Mouse (Mus musculus) monocyte, adult 5-6 weeks (primary cell): ENCODE data around the gene Ppfibp1. TPM values are rescaled to one million over a fixed set of nuclear protein-coding genes. Genes with fewer than 3 reads are reported as not detected.

ENCODE experiments used
- ATAC-seq: fragments of 153-309, 156-312 bp; replicated peaks from 2 replicates; pipeline ENCODE4 v1.8.0; 2017; ENCODE audit warnings: mild to moderate bottlenecking; ENCODE audit not compliant: low TSS enrichment, insufficient number of reproducible peaks, severe bottlenecking, poor library complexity, low FRiP score
- total RNA-seq: library from RNA; stranded (forward); fragments of 200-1000, 200-491, 200-594 nt; gene quantifications from 3 replicates; pipeline ENCODE4 v1.2.3, GENCODE M21; 2017

Ppfibp1 gene
- total RNA-seq, 1 experiment from 2014 or later = 26.2 TPM

DNA sequence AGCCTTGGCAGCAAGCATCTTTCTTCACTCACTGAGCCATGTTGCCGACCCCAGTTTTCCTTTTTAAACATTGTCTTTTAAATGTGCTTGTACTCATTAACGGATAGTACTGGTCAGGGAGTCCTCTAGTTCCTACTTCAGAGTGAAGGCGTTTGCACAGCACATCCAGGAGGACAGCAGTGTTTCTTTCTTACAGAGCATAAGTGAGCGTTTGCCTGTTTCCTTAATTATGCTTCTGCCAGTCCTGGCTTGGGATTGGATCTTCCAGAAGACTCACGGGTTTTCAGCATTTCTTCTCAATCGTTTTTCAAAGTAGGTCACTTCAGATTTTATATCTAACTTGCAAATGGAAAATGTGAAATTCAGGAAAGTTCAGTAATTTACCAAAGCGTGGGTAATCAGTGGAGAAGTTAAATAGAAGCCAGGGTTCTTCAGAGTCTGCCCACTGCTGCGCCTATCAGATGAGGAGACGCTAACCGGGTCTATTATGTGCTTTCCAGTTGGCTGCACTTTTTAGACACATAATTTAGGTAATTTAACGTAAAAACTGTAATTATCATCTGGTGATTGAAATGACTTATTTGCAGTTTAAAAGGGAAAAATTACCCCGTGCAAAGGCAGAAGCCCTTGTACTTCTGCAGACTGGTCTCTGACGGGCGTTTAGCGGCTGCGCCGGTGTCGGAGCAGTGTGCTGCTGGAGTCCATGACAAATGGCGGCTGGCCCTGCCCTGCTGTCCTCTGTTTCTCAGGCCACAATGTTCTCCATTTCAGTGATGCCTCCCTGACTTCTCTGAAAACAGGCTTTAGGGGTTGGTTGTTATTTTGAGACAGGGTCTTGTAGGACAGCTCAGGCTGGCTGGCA is 165.7 kb downstream of the Ppfibp1 start:
- no peak for ATAC-seq

DNA sequence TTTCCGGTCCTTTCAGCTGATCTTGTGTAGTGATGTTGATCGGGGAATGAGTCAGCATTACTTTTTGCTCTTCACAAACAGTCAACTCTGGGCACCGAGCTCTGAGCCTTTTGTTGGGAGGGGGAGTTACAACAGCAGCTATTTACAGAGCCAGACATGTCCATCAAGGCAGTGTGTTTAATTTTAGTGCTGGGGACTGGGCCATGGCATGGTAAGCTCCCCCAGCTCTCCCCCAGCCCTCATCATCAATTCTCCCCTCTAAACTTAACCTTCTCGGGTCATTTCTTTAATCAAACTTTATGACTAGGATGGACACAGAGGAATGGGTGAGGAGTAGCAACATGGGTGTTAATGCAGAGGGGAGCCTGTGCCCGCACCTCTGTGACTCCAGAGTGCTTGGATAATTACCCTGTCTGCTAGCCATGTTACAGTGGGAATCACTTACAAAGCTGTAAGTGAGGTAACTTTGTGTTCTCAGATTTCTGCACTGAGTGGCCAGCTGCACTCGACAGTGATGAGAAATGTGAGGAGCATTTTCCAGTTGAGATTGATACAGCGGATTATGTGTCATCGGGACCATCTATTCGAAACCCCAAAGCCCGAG is 167.2 kb downstream of the Ppfibp1 start:
- ATAC-seq = no peak

DNA sequence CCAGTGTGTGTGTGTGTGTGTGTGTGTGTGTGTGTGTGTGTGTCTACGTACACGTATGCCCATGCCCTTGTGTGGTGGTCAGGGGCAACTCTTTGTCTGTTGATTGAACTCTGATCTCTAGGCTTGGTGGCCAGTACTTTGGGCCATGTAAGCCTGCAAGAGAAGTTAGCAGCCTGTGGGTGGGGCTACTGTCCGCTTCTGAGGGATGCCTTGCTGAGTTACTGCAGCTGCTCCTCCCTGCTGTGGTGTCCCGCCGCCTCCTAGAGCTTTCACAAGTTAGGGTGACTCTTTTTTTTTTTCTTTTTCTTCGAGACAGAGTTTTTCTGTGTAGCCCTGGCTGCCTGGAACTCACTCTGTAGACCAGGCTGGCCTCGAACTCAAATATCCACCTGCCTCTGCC is 171.0 kb downstream of the Ppfibp1 start:
- no peak for ATAC-seq

DNA sequence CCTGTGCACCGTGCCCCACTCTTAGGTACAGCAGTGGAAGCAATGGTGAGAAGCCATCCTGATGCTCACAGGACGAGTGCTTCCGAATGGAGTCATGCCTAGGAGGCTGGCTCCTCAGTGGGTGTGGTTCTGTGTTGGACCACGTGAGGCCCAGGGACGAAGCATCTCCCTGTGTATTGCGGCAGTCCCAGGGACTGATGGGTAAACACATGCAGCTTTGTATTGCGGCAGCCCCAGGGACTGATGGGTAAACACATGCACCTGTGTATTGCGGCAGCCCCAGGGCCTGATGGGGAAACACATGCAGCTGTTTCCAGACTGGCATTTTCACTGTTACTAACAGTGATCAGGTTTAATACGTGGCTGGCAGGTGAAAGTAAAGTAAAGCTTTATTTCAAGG is 173.3 kb downstream of the Ppfibp1 start:
- ATAC-seq = no peak

DNA sequence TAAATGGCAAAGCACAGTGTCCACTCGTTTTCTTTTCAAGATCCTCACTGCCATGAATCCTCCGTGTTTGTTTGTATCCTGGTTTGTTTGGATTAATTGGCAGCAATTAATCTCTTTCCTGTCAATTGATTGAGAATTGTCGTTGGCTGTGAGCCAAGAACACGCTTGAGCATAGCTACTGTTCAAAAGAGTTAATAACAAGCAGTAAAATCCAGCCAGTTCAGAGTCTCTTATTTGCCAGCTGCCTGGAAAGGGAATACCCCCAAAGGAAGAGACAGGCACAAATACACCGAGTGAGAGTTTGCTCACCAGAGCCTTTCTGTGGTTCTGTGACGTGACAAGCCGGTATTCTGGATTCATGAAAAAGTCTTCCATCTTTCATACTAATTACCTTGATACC is 173.7 kb downstream of the Ppfibp1 start:
- no peak for ATAC-seq

DNA sequence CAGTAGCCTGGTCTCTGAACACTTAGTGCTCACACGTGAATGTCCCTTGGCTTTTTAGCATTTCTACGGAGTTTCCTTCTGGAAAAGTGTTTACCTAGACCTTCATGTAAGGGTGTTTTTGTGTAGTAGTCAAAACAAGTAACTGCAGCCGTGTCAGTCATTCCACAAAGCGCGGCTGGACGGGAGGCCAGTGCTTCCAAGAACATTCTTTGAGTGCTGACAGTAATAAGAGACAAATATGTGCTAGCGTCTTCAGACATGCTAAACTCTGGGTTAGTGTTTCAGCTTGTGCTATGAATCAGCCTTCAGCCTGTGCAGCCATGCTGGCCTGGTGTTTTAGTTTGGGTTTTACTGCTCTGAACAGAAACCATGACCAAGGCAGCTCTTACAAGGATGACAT is 174.4 kb downstream of the Ppfibp1 start:
- ATAC-seq = no peak

DNA sequence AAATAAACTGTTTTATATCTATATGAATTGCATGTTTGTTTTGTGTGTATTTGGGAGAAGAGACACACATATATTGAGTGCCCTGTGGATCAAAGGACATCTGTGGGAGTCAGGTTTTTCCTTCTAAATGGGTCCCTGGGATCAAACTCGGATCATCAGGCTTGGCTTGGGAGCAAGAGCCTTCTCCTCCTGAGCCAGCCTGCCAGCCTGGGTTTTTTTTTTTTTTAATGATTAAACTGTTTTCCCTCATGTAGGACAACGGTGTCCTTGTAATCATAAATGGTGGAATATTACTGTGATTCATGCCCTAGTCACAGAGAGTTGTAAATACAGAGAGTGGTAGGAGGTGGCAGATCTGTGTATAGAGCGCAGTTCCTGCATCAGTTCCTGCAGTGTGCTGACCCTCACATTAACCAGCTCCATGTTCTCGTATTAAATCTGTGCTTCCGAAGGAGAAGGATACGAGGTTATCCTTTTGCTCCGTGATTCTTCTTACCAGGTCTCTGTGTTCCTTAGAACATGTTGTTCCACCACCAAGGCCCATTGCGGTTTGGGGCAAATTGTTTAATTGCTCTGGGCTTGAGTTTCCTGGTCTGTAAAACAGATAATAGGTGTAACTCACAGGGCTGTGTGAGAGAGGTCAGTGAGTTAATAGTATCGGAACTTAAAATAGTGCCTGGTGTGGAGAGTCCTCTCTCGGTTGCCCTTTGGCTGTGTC is 176.1 kb downstream of the Ppfibp1 start:
- no peak for ATAC-seq

DNA sequence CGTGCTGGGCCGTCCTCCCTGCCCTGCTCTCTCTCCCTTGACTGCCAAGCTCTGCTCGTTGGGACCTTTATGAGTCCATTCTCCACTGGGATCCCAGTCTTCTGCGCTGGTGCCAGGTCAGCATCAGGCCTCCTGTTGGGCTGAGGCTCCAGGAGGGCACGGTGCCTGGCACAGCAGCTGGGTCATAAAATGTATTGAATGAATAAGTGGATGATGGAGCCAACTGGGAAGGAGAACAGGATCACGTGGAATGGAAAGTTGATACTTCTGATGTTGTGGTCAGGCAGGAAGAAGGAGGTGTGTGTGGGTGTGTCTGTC is 176.6 kb downstream of the Ppfibp1 start:
- no peak for ATAC-seq

DNA sequence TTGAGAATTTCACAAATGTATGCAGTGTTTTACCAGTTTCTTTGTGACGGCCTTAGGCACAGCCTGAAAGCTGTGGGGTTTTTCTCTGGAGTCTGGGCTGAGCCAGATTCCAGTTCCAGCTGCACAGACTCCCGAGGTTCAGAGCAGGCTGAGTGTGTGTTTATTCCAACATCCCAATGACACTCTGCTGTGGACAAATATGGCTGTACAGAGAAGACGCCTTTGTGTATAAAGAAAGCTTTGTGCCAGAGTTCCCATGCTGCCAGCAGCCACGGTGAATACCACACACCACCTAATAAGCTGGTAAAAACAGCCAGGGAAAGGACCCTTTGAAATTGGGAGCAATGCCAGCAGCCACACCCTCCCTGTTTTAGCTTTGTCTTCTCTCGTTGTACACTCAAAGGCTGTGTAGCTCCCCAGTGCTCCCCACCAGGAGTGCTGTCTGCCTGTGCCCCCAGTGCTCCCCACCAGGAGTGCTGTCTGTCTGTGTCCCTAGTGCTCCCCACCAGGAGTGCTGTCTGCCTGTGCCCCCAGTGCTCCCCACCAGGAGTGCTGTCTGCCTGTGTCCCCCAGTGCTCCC is 187.6 kb downstream of the Ppfibp1 start:
- ATAC-seq = no peak

DNA sequence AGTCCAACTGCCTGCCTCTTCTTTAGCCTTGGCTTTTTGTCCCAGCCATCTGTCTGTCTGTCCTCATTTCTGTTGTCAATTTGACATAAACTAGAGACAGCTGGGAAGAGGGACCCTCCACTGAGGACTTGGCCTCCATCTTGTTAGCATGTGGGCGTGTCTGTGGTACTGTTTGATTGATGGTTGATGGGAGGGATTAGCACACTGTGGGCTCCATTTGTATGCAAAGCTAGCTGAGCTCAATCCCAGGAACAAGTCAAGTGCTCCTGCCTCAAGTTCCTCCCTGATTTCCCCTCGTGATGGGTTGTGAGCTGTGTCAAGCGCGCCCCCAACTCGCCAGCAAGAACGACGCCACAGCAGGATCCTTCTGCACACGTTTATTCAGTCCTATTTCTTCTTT is 188.6 kb downstream of the Ppfibp1 start:
- no peak for ATAC-seq

DNA sequence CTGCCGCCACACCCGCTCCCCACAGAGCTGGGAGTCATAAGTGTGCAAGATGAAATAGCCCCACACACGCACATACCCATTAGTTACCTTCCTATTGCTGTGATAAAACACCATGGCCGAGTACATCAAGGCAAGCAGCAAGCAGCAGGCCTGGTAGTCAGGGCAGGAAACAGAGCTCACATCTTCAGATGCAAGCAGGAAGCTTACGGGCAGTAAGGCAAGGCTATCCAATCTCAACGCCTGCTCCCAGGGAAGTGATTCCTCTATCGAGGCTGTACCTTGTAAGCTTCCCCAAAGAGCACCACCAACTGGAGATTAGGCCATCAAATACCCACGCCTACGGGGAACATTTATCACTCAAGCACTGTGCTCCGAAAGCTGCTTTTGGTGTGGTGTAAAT is 191.6 kb downstream of the Ppfibp1 start:
- ATAC-seq = no peak

Other genes with a start within 250 kb of the Ppfibp1 start
- 67.9 to 97.9 TPM (median 85.9 TPM) in 3 replicates for gene Med21, start 245.9 kb upstream of the Ppfibp1 start, total RNA-seq
- 20.2 to 24.6 TPM (median 21.3 TPM) in 3 replicates for gene Tm7sf3, start 245.7 kb upstream of the Ppfibp1 start, total RNA-seq
- gene Stk38l, start 163.5 kb upstream of the Ppfibp1 start, total RNA-seq = 11.4 to 19.1 TPM (median 18.1 TPM) in 3 replicates
- gene Arntl2, start 92.4 kb upstream of the Ppfibp1 start, total RNA-seq = 0.64 to 1.6 TPM (median 1.4 TPM) in 3 replicates
- not detected in 3 replicates for gene Smco2, start 38.4 kb upstream of the Ppfibp1 start, total RNA-seq
- gene 1700034J05Rik, start 65.9 kb downstream of the Ppfibp1 start, total RNA-seq = 1.2 TPM in 1 of 3 replicates, not detected in the others
- gene Rep15, start 144.1 kb downstream of the Ppfibp1 start, total RNA-seq = 0.39 to 1.5 TPM (median 0.48 TPM) in 3 replicates
- 52.8 to 89.4 TPM (median 63.5 TPM) in 3 replicates for gene Mrps35, start 154.3 kb downstream of the Ppfibp1 start, total RNA-seq
- gene Mansc4, start 198.5 kb downstream of the Ppfibp1 start, total RNA-seq = not detected in 3 replicates
- 2.1 to 6.9 TPM (median 3.6 TPM) in 3 replicates for gene Klhl42, start 202.9 kb downstream of the Ppfibp1 start, total RNA-seq